Mouse (Mus musculus) heart, embryonic 11.5 days (tissue): Measurements from ENCODE around the gene Rif1. TPM values are rescaled to one million over a fixed set of nuclear protein-coding genes. Genes with fewer than 3 reads are reported as not detected.

Experiments used
- ATAC-seq: fragments of 200-750 bp; cut with Nextera tagmentation; replicated peaks from 2 replicates; pipeline ENCODE4 v1.8.0; 2017; ENCODE audit warnings: moderate library complexity; ENCODE audit not compliant: insufficient number of reproducible peaks, low FRiP score, low TSS enrichment
- H3K27ac ChIP-seq: fragments of 300-500 bp; sonication (generic); 2 replicates; pipeline ENCODE4 v1.5.1; 2014; ENCODE audit warnings: mild to moderate bottlenecking, low read depth, low read length
- H3K27me3 ChIP-seq: fragments of 300-500 bp; sonication (generic); 2 replicates; pipeline ENCODE4 v1.6.1; 2014; ENCODE audit warnings: mild to moderate bottlenecking, low read length, mixed read lengths; ENCODE audit not compliant: control insufficient read depth, insufficient read depth
- H3K36me3 ChIP-seq: fragments of 300-500 bp; sonication (generic); 2 replicates; pipeline ENCODE4 v1.6.1; 2014; ENCODE audit warnings: mild to moderate bottlenecking, low read length, moderate library complexity, mixed read lengths; ENCODE audit not compliant: control insufficient read depth, insufficient read depth
- H3K4me1 ChIP-seq: fragments of 300-500 bp; sonication (generic); 2 replicates; pipeline ENCODE4 v1.6.1; 2014; ENCODE audit warnings: low read length; ENCODE audit not compliant: control insufficient read depth, insufficient read depth
- H3K4me2 ChIP-seq: fragments of 300-500 bp; sonication (generic); 2 replicates; pipeline ENCODE4 v1.6.1; 2014; ENCODE audit warnings: mild to moderate bottlenecking, moderate library complexity
- H3K4me3 ChIP-seq: fragments of 300-500 bp; sonication (generic); 2 replicates; pipeline ENCODE4 v1.5.1; 2014; ENCODE audit warnings: low read depth, low read length
- H3K9ac ChIP-seq: fragments of 300-500 bp; sonication (generic); 2 replicates; pipeline ENCODE4 v1.6.1; 2014; ENCODE audit warnings: mild to moderate bottlenecking, low read depth, low read length, moderate library complexity
- H3K9me3 ChIP-seq: fragments of 300-500 bp; sonication (generic); replicated peaks from 2 replicates; pipeline ENCODE4 v1.6.1; 2016; ENCODE audit warnings: low read length; ENCODE audit not compliant: control insufficient read depth
- WGBS: fragments of 180-500 bp; shearing (Covaris S2); extraction: QIAGEN DNeasy Blood & Tissue Kit; methylation state at CpG from one replicate; pipeline ENCODE4 v1.1.7; 2014; ENCODE audit not compliant: insufficient replicate concordance; 5-methylcytosine and 5-hydroxymethylcytosine counted together
- polyA plus RNA-seq: library from polyadenylated mRNA; unstranded; fragments of >200 nt; fragmentation: Nextera tagmentation; extraction: Ambion mirVana; gene quantifications from 2 replicates; pipeline ENCODE4 v1.2.1, GENCODE M21; 2014

Gene Rif1
- polyA plus RNA-seq, 1 experiment from 2014 or later = 29.8 TPM

GRCm38 (mm10) chr2:52038558-52038957, 34.1 kb upstream of the Rif1 start:
- Histone ChIP-seq H3K4me3 (peak overlapping the region; percentile 45), H3K36me3 (no peaks in the 10 kb centered on the region), H3K4me2 (peak overlapping the region; percentile 63), H3K9ac (no peak overlapping the region), H3K4me1 (no peaks in the 10 kb centered on the region), H3K9me3 (no peaks in the 10 kb centered on the region), H3K27ac (no peak overlapping the region), H3K27me3 (peaks cover 2% of the 10 kb centered on the region; the same call in 1 of the 2 replicates)
- WGBS = 54% methylated on average over 5 of the region's 5 CpGs
- ATAC-seq = no peak

- 67% methylated on average over 8 of the region's 8 CpGs for WGBS
- Histone ChIP-seq H3K36me3 (no peaks in the 10 kb centered on the region), H3K9ac (no peak overlapping the region), H3K4me3 (no peak overlapping the region), H3K4me2 (no peak overlapping the region), H3K27me3 (peaks cover 2% of the 10 kb centered on the region; the same call in 1 of the 2 replicates), H3K4me1 (no peaks in the 10 kb centered on the region), H3K27ac (no peak overlapping the region), H3K9me3 (no peaks in the 10 kb centered on the region)
- no peak for ATAC-seq
These were observed 33.4 kb upstream of the Rif1 start for GRCm38 (mm10) chr2:52039083-52039801.

DNA sequence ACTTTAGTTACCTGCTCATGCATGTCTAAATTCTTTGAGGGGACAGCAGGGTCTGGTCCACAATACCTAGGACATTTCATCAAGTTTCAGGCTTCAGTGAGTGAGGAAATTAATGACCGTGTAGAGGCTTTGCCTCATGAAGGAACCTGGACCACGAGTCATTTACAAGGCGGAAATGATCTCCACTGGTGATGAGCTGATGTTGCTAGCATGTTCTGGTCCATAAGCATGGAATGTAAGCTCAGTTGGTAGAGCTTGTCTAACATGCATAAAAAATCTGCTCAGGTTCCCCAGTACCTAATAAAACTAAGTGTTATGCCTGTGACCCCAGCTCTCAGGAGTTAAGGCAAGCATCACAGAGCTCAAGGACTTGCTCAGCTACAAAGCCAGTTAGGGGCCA, 30.5 kb upstream of the Rif1 start:
- Histone ChIP-seq H3K9ac (no peak overlapping the region), H3K9me3 (no peaks in the 10 kb centered on the region), H3K4me3 (no peak overlapping the region), H3K4me2 (no peak overlapping the region), H3K27me3 (peaks cover 2% of the 10 kb centered on the region; the same call in 1 of the 2 replicates), H3K36me3 (no peaks in the 10 kb centered on the region), H3K27ac (no peak overlapping the region), H3K4me1 (no peaks in the 10 kb centered on the region)
- no peak for ATAC-seq
- WGBS = 82% methylated on average over 3 of the region's 3 CpGs

GRCm38 (mm10) chr2:52042714-52043113, 29.9 kb upstream of the Rif1 start:
- Histone ChIP-seq H3K27ac (no peak overlapping the region), H3K4me3 (no peak overlapping the region), H3K9ac (no peak overlapping the region), H3K9me3 (no peaks in the 10 kb centered on the region), H3K27me3 (peaks cover 2% of the 10 kb centered on the region; the same call in 1 of the 2 replicates), H3K36me3 (no peaks in the 10 kb centered on the region), H3K4me2 (no peak overlapping the region), H3K4me1 (no peaks in the 10 kb centered on the region)
- WGBS = 45% methylated on average over 5 of the region's 5 CpGs
- ATAC-seq = no peak

DNA sequence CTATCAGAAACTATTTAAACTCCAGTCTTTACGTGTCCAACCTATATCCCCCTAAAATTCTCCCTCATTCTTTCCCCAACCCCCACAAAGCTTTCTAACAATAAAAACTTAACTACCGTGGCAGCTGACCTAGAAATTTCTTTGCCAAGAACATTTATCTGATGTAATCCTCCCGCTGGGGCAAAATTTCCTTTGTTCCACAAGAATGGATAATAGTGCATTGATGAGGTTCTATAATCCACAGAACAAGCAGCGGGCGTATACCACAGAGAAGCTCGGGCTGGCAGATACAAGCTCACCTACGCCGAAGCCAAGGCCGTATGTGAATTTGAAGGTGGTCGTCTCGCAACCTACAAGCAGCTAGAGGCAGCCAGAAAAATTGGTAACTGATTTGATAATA, 29.1 kb upstream of the Rif1 start:
- H3K4me3 ChIP-seq = no peak overlapping the region
- no peak overlapping the region for H3K4me2 ChIP-seq
- H3K9me3 ChIP-seq = no peaks in the 10 kb centered on the region
- H3K27ac ChIP-seq = no peak overlapping the region
- ATAC-seq = no peak
- no peak overlapping the region for H3K9ac ChIP-seq
- no peaks in the 10 kb centered on the region for H3K36me3 ChIP-seq
- H3K27me3 ChIP-seq = peaks cover 2% of the 10 kb centered on the region; the same call in 1 of the 2 replicates
- no peaks in the 10 kb centered on the region for H3K4me1 ChIP-seq
- 92% methylated on average over 11 of the region's 11 CpGs for WGBS

DNA sequence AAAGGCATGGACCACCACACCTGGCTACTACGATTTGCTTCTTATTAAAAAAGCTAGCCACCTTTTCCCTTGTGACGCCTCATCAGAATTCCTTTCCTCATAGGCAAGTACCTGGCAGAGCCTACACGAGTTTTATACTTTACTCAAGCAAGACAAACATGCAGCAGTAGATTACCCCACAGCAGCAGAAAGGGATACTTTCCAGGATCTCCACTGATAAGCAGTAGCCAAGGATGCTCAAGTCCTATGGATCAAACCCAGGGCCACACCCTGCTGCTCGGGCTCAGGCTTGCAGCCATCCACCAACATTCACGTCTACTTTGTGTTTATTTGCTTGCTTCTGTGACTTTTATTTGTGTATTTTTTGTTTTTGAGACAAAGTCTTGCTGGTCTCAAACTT, 26.6 kb upstream of the Rif1 start:
- no peak overlapping the region for H3K4me3 ChIP-seq
- no peaks in the 10 kb centered on the region for H3K9me3 ChIP-seq
- WGBS = 74% methylated on average over 5 of the region's 5 CpGs
- no peaks in the 10 kb centered on the region for H3K27me3 ChIP-seq
- no peak overlapping the region for H3K4me2 ChIP-seq
- no peak overlapping the region for H3K27ac ChIP-seq
- ATAC-seq = no peak
- no peak overlapping the region for H3K9ac ChIP-seq
- H3K4me1 ChIP-seq = no peaks in the 10 kb centered on the region
- no peaks in the 10 kb centered on the region for H3K36me3 ChIP-seq

DNA sequence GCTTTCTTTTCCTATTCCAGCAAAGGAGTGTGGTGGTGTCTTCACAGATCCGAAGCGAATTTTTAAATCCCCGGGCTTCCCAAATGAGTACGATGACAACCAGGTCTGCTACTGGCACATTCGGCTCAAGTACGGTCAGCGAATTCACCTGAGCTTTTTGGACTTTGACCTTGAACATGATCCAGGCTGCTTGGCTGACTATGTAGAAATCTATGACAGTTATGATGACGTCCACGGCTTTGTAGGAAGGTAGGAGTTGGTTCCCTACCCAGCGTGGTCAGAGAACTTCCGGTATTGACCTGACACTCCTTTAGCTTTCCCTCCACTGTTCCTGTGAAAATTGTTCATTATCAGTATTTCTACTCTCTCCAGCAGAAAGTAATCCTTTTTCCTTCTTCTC, 21.8 kb upstream of the Rif1 start:
- Histone ChIP-seq H3K4me2 (no peak overlapping the region), H3K27me3 (no peaks in the 10 kb centered on the region), H3K27ac (no peak overlapping the region), H3K9ac (no peak overlapping the region), H3K4me1 (peaks cover 3% of the 10 kb centered on the region; the same call in 1 of the 2 replicates), H3K4me3 (no peak overlapping the region), H3K36me3 (no peaks in the 10 kb centered on the region), H3K9me3 (no peaks in the 10 kb centered on the region)
- 91% methylated on average over 11 of the region's 11 CpGs for WGBS
- no peak for ATAC-seq

DNA sequence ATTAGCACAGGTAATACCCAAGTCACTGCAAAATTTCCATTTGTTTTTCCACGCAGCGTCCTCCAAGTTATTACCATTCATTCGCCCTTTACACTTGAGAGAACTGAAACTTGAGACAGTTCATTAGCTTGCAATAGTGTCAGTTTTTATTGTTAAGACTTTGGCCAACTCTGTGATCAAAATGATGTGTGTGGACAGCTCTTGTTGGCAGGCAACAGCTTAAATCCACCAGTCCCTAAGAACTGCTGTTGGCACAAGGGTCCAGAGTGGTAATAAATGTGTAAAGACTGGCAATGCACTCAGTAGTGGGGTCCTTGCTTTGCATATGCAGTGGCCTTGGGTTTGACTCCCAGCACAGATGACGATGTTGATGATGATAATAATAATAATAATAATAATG, 20.3 kb upstream of the Rif1 start:
- Histone ChIP-seq H3K4me3 (no peak overlapping the region), H3K36me3 (no peaks in the 10 kb centered on the region), H3K4me2 (no peak overlapping the region), H3K27me3 (no peaks in the 10 kb centered on the region), H3K4me1 (peaks cover 3% of the 10 kb centered on the region; the same call in 1 of the 2 replicates), H3K9ac (no peak overlapping the region), H3K27ac (no peak overlapping the region), H3K9me3 (no peaks in the 10 kb centered on the region)
- 82% methylated on average over 4 of the region's 4 CpGs for WGBS
- ATAC-seq = no peak

DNA sequence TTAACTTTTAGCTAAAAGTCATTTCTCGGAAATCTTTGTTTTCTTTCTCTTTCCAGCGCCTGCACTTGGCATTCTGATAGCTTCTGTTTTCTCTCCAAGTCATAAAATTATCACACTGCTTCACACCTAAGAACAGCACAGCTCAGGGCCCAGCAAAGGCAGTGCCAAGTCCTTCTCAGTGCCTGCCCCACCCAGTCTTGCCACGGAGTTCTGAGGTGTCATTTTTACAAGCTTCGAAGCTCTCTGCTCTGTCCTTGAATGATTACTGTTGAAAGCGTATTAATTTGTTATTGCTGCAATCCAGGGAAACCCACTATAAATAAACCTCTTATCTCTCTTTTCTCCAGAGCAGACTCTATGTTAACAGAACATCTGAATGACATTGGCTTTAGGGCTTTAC, 19.1 kb upstream of the Rif1 start:
- Histone ChIP-seq H3K4me3 (no peak overlapping the region), H3K9me3 (no peaks in the 10 kb centered on the region), H3K4me2 (no peak overlapping the region), H3K27ac (0 out of 2 replicates have a peak overlapping the region, but pooled peaks have one; percentile 1), H3K36me3 (no peaks in the 10 kb centered on the region), H3K4me1 (peaks cover 3% of the 10 kb centered on the region; the same call in 1 of the 2 replicates), H3K27me3 (no peaks in the 10 kb centered on the region), H3K9ac (no peak overlapping the region)
- no peak for ATAC-seq
- WGBS = 21% methylated on average over 5 of the region's 5 CpGs
